Mouse (Mus musculus) megakaryocyte, embryonic 14.5 days (primary cell): ENCODE measurements around the gene Gpbar1.

Experiments used
- FLI1 ChIP-seq: IDR thresholded peaks from 2 replicates; pipeline ENCODE4 v1.6.1; 2012; ENCODE audit warnings: low read length, inconsistent platforms, mixed read lengths
- GATA1 ChIP-seq: IDR thresholded peaks from 3 replicates; pipeline ENCODE4 v1.6.1; 2012; ENCODE audit warnings: mixed read lengths, low read length, inconsistent platforms, borderline replicate concordance

DNA sequence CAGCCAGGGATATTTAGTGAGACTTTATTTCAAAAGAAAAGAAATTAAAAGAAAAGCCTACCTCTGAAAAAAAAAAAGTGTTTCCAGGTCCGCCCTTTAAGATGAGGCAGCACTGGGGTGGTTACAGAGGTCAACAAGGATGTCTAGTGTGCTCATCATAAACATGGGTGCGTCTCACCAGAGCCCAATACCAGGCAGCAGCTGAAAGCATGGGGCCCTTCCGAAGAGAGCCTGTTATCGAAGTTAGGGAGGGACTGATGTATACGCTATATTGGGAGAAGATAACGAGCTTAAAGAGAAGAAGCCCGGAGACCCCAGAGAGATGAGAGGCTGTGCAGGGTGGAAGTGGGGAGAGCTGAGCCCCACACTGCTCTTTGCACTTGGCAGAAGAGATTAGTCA lies 39.2 kb upstream of the Gpbar1 start:
- no peak for TF ChIP-seq GATA1
- TF ChIP-seq FLI1: no peak
